Mouse (Mus musculus) ES-Bruce4 (cell line): ENCODE measurements around the gene Scgb1b7.
"Not testable (repeated sequence)": the region's sequence is repeated elsewhere in the genome, so short reads cannot be mapped to it uniquely, and the experiment has no call there.

Source experiments
- CTCF ChIP-seq: IDR thresholded peaks from one replicate; pipeline ENCODE4 v1.8.1; 2011; ENCODE audit warnings: low read depth, low read length
- EP300 ChIP-seq: IDR thresholded peaks from 2 replicates; pipeline ENCODE4 v1.6.1; 2011; ENCODE audit warnings: low read depth, low read length; ENCODE audit not compliant: insufficient read depth
- POLR2A ChIP-seq: IDR thresholded peaks from one replicate; pipeline ENCODE4 v1.8.1; 2011; ENCODE audit warnings: low read length; ENCODE audit not compliant: insufficient read depth

DNA sequence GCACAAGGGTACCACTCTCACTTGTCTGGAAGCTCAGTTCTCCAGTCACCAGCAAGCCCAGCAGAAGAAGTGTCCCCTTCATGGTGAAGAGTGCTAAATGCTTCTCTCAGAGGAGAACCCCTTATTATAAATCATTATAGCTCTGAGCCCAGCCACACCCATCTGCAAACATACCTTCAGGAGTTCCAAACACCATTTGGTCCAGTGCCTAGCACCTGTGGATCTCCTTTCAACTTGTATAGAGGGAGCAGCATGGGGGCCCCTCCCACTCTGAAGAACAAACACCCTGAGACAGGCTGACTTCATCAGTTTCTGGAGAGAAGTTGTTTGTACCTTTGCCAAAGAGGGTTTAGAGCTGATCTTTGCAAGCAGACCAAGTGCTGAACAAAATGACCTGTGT is 6.8 kb upstream of the Scgb1b7 start, which contains the start of gene Scgb2b7:
- not testable (repeated sequence) for TF ChIP-seq CTCF, POLR2A, EP300
